Mouse (Mus musculus) spleen, postnatal 0 days (tissue): ENCODE data around the gene Tnxb. TPM values are rescaled to one million over a fixed set of nuclear protein-coding genes. Genes with fewer than 3 reads are reported as not detected.

Experiments
- polyA plus RNA-seq: library from polyadenylated mRNA; unstranded; fragments of >200 nt; fragmentation: Nextera tagmentation; extraction: Ambion mirVana; gene quantifications from 2 replicates; pipeline ENCODE4 v1.2.1, GENCODE M21; 2015

Tnxb gene
- polyA plus RNA-seq = 2.2 and 3.9 TPM in 2 replicates

GRCm38 (mm10) chr17:34670235-34670634, at the start of gene Tnxb:
Tnxb (plus strand) TSS chr17:34670535.

DNA sequence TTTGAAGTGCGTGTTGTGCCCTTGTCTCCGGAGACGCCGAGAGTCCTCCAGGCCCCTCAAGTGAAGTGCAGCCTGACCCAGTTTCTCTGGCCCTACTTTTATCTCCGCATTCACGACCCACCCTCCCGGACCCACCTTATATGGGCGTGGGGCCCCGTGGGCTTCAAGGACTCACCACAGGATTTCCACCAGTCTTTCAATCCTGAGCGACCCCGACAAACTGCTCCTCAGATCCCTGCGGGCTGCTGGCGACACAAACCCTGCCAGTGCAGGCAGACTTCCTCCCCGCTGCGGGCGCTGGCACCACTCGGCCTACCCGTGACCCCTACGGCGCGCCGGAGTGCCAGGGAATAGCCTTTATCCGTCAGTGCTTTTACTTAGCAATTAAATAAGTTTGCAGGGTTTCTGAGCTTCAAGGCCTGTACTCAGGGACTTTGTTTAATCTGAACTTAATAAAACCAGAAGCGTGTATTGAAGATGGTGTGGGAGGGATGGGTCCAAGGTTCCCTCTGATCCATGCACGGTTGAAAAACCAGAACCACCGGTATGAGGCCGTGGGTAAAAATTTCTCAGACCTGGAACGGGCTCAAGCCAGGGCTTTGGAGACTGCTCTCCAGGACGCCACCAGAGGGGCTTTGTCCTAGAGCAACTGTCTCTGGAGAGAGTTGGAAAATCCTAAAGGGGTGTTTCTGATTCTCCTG, 42.2 kb upstream of the Tnxb start, which contains the start of gene Ppt2:
TSS of gene Ppt2 (minus strand) at position 568 of the 701 bp plus-strand sequence.

GRCm38 (mm10) chr17:34629221-34629751, 41.0 kb upstream of the Tnxb start, which contains the start of gene Prrt1:
Prrt1 (plus strand) TSS chr17:34629533.

GRCm38 (mm10) chr17:34644608-34645007, 25.7 kb upstream of the Tnxb start, which contains the start of gene Fkbpl:
Fkbpl (plus strand) TSS chr17:34644764.

DNA sequence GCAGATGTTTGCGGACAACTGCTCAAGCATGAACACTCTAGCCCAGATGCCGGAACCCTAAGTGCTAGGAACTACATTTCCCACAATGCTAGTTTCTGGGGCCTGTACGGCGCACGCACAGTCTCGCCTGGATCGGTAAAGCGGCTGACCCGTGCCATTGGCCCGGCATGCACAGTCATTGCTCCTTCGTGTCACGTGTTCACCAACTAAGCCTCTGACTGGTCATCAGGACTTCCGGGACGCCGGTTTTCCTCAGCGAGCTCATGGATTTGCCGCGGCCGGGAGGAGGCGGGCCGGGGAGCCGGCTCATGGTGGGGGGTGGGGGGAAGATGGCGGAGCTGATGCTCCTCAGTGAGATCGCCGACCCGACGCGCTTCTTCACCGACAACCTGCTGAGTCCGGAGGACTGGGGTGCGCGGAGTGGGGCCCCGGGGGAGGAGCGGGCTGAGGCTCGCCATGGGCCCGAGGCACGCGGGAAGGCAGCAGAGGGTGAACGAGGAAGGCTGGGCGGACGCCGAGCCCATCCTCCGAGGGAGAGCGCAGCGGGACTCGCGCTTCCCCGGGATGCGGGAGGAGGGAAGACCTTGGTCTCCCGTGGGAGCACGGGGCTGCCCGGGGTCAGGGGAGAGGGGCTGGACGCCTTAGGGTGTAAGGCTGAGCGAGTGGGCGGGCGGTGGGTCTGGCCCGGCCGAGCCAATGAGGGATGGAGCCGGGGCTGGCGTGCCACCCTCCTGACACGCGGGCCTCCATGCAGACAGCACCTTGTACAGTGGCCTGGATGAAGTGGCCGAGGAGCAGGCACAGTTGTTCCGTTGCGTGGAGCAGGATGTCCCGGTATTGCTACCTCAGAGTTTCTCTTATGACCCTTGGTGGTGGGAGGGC, 23.2 kb upstream of the Tnxb start, which contains the start of gene Atf6b:
TSS of gene Atf6b (plus strand) at position 241 of the 882 bp plus-strand sequence.

GRCm38 (mm10) chr17:34743719-34744118, 73.4 kb downstream of the Tnxb start, which contains the start of gene C4b:
C4b (minus strand) TSS chr17:34743882.

Other genes with a start within 250 kb of the Tnxb start
- not detected in 2 replicates for gene Btnl4, start 193.2 kb upstream of the Tnxb start, polyA plus RNA-seq
- gene Btnl6, start 153.2 kb upstream of the Tnxb start, polyA plus RNA-seq = not detected in 2 replicates
- gene Notch4, start 106.3 kb upstream of the Tnxb start, polyA plus RNA-seq = 2.3 and 4.1 TPM in 2 replicates
- gene Gpsm3, start 80.7 kb upstream of the Tnxb start, polyA plus RNA-seq = 43.9 and 63.3 TPM in 2 replicates
- gene Pbx2, start 79.3 kb upstream of the Tnxb start, polyA plus RNA-seq = 7.4 and 9.3 TPM in 2 replicates
- 2.8 and 3.9 TPM in 2 replicates for gene Ager, start 72.7 kb upstream of the Tnxb start, polyA plus RNA-seq
- 70.9 and 75.6 TPM in 2 replicates for gene Rnf5, start 66.8 kb upstream of the Tnxb start, polyA plus RNA-seq
- 22.9 and 23.1 TPM in 2 replicates for gene Agpat1, start 66.3 kb upstream of the Tnxb start, polyA plus RNA-seq
- gene Egfl8, start 54.6 kb upstream of the Tnxb start, polyA plus RNA-seq = 2.1 and 2.8 TPM in 2 replicates
- gene Ppt2, start 42.0 kb upstream of the Tnxb start, polyA plus RNA-seq = 10.5 and 14.2 TPM in 2 replicates
- gene Prrt1, start 41.0 kb upstream of the Tnxb start, polyA plus RNA-seq = 0.11 and 0.19 TPM in 2 replicates
- 6.8 and 8.6 TPM in 2 replicates for gene Fkbpl, start 25.8 kb upstream of the Tnxb start, polyA plus RNA-seq
- 18.6 and 26.1 TPM in 2 replicates for gene Atf6b, start 23.4 kb upstream of the Tnxb start, polyA plus RNA-seq
- 2.7 and 2.8 TPM in 2 replicates for gene C4b, start 73.3 kb downstream of the Tnxb start, polyA plus RNA-seq
- gene Cyp21a1, start 134.0 kb downstream of the Tnxb start, polyA plus RNA-seq = not detected in 2 replicates
- gene Stk19, start 166.4 kb downstream of the Tnxb start, polyA plus RNA-seq = 33.1 and 34.3 TPM in 2 replicates
- gene Dxo, start 166.5 kb downstream of the Tnxb start, polyA plus RNA-seq = 32.9 and 33.7 TPM in 2 replicates
- 22.8 and 27.9 TPM in 2 replicates for gene Skiv2l, start 179.7 kb downstream of the Tnxb start, polyA plus RNA-seq
- 49.8 and 51.5 TPM in 2 replicates for gene Nelfe, start 179.9 kb downstream of the Tnxb start, polyA plus RNA-seq
- gene Cfb, start 192.0 kb downstream of the Tnxb start, polyA plus RNA-seq = 5.7 and 8.3 TPM in 2 replicates
- 0.99 and 1.2 TPM in 2 replicates for gene Zbtb12, start 208.9 kb downstream of the Tnxb start, polyA plus RNA-seq
- gene Gm20547, start 211.5 kb downstream of the Tnxb start, polyA plus RNA-seq = not detected in 2 replicates
- gene C2, start 227.7 kb downstream of the Tnxb start, polyA plus RNA-seq = 7.5 and 11.8 TPM in 2 replicates
- 26.6 and 32.9 TPM in 2 replicates for gene Ehmt2, start 227.9 kb downstream of the Tnxb start, polyA plus RNA-seq
- 0.08 and 0.25 TPM in 2 replicates for gene Slc44a4, start 243.9 kb downstream of the Tnxb start, polyA plus RNA-seq